Mouse (Mus musculus): ENCODE results near the gene Ncoa3.

The Ncoa3 gene

GRCm38 (mm10) chr2:166032628-166033027, 40.2 kb downstream of the Ncoa3 start:
- no peak for DNase-seq (ENCODE audit: low spot score in 2 of 2)

- no peak for DNase-seq (ENCODE audit: low spot score in 2 of 2)
Observed at GRCm38 (mm10) chr2:166034967-166035490, 42.6 kb downstream of the Ncoa3 start.

- peak in 1 of 2 experiments; percentile 73 for DNase-seq (ENCODE audit: low spot score in 2 of 2)
Observed at GRCm38 (mm10) chr2:166035725-166036124, 43.3 kb downstream of the Ncoa3 start.

- DNase-seq (ENCODE audit: low spot score in 2 of 2): no peak
Observed at GRCm38 (mm10) chr2:166039681-166040080, 47.2 kb downstream of the Ncoa3 start.

GRCm38 (mm10) chr2:166042542-166042941, 50.1 kb downstream of the Ncoa3 start:
- DNase-seq (ENCODE audit: low spot score in 2 of 2): no peak

GRCm38 (mm10) chr2:166045006-166045405, 52.6 kb downstream of the Ncoa3 start:
- DNase-seq (ENCODE audit: low spot score in 2 of 2): no peak

GRCm38 (mm10) chr2:166045549-166046501, 53.4 kb downstream of the Ncoa3 start:
- DNase-seq (ENCODE audit: low spot score in 2 of 2): peak in 1 of 2 experiments; percentile 28

GRCm38 (mm10) chr2:166047931-166048330, 55.5 kb downstream of the Ncoa3 start:
- DNase-seq (ENCODE audit: low spot score in 2 of 2): no peak

- no peak for DNase-seq (ENCODE audit: low spot score in 2 of 2)
Observed at GRCm38 (mm10) chr2:166048852-166049251, 56.4 kb downstream of the Ncoa3 start.

GRCm38 (mm10) chr2:166051421-166051820, 59.0 kb downstream of the Ncoa3 start:
- DNase-seq (ENCODE audit: low spot score in 2 of 2): no peak

- DNase-seq (ENCODE audit: low spot score in 2 of 2): no peak
Observed at GRCm38 (mm10) chr2:166051966-166052365, 59.5 kb downstream of the Ncoa3 start.

GRCm38 (mm10) chr2:166054002-166054539, 61.6 kb downstream of the Ncoa3 start:
- no peak for DNase-seq (ENCODE audit: low spot score in 2 of 2)

- peak in 1 of 2 experiments; percentile 73 for DNase-seq (ENCODE audit: low spot score in 2 of 2)
Observed at GRCm38 (mm10) chr2:166059684-166060423, 67.4 kb downstream of the Ncoa3 start.

GRCm38 (mm10) chr2:166062008-166062407, 69.6 kb downstream of the Ncoa3 start:
- DNase-seq (ENCODE audit: low spot score in 2 of 2): no peak

- DNase-seq (ENCODE audit: low spot score in 2 of 2): no peak
Observed at GRCm38 (mm10) chr2:166062431-166062830, 70.0 kb downstream of the Ncoa3 start.

GRCm38 (mm10) chr2:166066434-166066833, 74.0 kb downstream of the Ncoa3 start:
- DNase-seq (ENCODE audit: low spot score in 2 of 2): no peak

- no peak for DNase-seq (ENCODE audit: low spot score in 2 of 2)
Observed at GRCm38 (mm10) chr2:166068261-166068660, 75.8 kb downstream of the Ncoa3 start.

- no peak for DNase-seq (ENCODE audit: low spot score in 2 of 2)
Observed at GRCm38 (mm10) chr2:166069164-166069563, 76.7 kb downstream of the Ncoa3 start.

GRCm38 (mm10) chr2:166069738-166070137, 77.3 kb downstream of the Ncoa3 start:
- no peak for DNase-seq (ENCODE audit: low spot score in 2 of 2)

GRCm38 (mm10) chr2:166071481-166071880, 79.0 kb downstream of the Ncoa3 start:
- DNase-seq (ENCODE audit: low spot score in 2 of 2): no peak

- DNase-seq (ENCODE audit: low spot score in 2 of 2): no peak
Observed at GRCm38 (mm10) chr2:166071889-166072288, 79.5 kb downstream of the Ncoa3 start.

- DNase-seq (ENCODE audit: low spot score in 2 of 2): no peak
Observed at GRCm38 (mm10) chr2:166073082-166073481, 80.6 kb downstream of the Ncoa3 start.
